Mouse (Mus musculus): ENCODE data around the gene Rnf103. TPM values are rescaled to one million over a fixed set of nuclear protein-coding genes. Genes with fewer than 3 reads are reported as not detected.
"Not testable (repeated sequence)": the region's sequence is repeated elsewhere in the genome, so short reads cannot be mapped to it uniquely, and the experiment has no call there.

Gene Rnf103
- 10 to 100 TPM; 45.8 to 46.5 TPM for total RNA-seq (2021)
- long read RNA-seq, experiment 1, transcript Rnf103-201 (4 exons, 3,264 nt), result major isoform, 23 of 30 reads
- long read RNA-seq, experiment 1, partial matches to known transcripts, result 2 of 30 reads
- long read RNA-seq, experiment 1, other reads (novel, unspliced or antisense), result 5 of 30 reads
- long read RNA-seq, experiment 2, transcript Rnf103-201 (4 exons, 3,264 nt), result major isoform, 52 of 57 reads
- long read RNA-seq, experiment 2, partial matches to known transcripts, result 2 of 57 reads
- long read RNA-seq, experiment 2, other reads (novel, unspliced or antisense), result 3 of 57 reads

DNA sequence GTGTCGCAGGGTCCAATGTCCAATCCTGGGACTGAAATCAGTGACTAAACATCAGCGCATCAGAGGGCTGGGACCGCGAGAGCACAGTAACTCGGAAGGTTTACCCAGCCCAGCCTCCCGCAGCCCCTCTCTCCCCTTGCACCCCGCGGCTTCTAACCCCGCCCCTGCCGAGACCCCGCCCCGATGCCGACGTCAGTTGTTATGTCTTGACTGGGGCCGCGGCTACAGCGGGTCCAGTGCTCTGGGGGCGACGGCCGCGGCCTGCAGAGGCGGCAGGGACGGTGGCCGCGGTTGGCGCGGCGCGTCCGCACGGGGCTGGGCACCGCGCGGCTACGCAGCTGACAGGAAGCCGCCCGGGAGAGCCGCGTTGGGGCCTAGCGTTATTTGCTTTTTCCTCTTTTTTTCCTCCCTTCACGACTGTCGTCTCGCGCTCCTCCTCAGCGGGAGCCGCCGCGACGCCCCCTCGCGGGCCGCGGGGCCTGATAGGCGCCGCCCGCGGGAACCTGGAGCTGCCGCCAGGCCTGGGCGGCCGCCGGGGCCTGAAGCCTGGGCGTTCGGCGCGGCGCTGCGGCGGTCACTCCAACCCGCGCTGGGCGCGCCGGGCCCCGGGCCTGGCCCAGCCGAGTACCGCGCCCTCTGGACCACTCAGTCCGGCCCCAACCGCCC, at the start of gene Rnf103:
TSS of gene Rnf103 (plus strand) at position 220 of the 666 bp plus-strand sequence.
- H3K27ac ChIP-seq, result peak within 1 kb of the TSS; percentile 99
- H3K4me3 ChIP-seq, result peak within 1 kb of the TSS; percentile 95
- DNase-seq (ENCODE audit: low spot score in 2 of 2), result peak; percentile 87 to 92
- peak; percentile 59 for TF ChIP-seq CTCF (conservative IDR thresholded peaks at IDR 0.05)

DNA sequence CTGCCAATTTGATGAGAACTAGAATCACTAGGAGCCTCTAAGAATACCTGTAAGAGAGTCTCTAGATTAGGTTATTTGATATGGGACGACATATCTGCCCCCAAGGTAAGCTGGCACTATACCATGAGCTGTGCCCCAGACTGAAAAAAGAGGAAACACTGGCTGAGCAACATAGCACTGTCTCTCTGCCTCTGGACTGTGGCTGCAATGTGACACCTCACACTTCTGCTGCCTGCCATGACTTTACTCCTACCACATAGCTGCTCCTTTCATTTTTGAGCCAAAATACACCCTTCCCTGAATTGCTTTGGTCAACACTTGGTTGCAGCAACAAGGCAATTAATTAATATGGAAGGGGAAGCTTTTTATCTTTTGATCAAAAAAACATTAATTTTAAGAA, 48.9 kb upstream of the Rnf103 start:
- TF ChIP-seq CTCF (conservative IDR thresholded peaks at IDR 0.05), result no peak
- DNase-seq (ENCODE audit: low spot score in 2 of 2), result no peak
- Histone ChIP-seq H3K27ac (no peak overlapping the region), H3K4me3 (no peak overlapping the region)

- TF ChIP-seq CTCF (conservative IDR thresholded peaks at IDR 0.05), result no peak
- no peak overlapping the region for H3K27ac ChIP-seq
- H3K4me3 ChIP-seq, result no peak overlapping the region
- no peak for DNase-seq (ENCODE audit: low spot score in 2 of 2)
These were observed 48.1 kb upstream of the Rnf103 start for GRCm38 (mm10) chr6:71445560-71445959.

GRCm38 (mm10) chr6:71452792-71453191, 40.9 kb upstream of the Rnf103 start:
- H3K27ac ChIP-seq, result no peak overlapping the region
- DNase-seq (ENCODE audit: low spot score in 2 of 2), result no peak
- TF ChIP-seq CTCF (conservative IDR thresholded peaks at IDR 0.05), result no peak

DNA sequence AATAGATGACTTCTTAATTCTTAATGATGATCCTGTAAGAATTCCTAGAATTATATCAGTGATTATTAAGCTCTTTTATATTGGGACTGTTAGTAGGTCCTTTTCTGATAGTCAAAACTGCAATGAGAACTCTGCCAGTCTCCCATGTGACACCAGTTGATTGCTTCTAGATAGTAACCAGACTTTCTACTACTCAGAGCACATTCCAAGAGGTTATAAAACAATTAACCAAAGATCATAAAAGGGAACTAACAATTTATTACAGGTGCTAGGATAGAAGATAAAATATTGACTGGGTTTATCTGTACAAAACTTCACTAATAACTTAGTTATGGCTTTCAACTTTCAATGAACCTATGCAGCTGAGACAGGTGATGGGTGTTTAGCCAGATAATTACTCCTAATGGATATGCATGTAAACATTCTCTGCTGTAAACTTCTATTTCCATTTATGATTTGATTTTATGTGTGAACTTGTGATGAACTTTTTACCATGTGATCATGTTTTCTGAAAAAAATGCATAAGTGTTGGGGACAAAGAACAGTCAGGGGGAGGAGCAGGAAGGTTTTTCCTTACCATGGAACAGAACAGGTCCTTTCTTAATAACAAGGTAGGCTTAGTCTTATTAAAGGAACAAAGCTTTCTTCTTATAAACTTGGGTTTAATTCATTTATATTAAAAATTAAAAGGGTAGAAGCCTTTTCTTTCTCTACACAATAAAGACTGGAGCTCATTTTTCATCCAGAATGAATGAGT, 39.5 kb upstream of the Rnf103 start:
- H3K4me3 ChIP-seq; DNase-seq (ENCODE audit: low spot score in 2 of 2); H3K27ac ChIP-seq: not testable (repeated sequence)

More at GRCm38 (mm10) chr6:71452792-71453191, 40.9 kb upstream of the Rnf103 start:
- no peak overlapping the region for H3K4me3 ChIP-seq

GRCm38 (mm10) chr6:71457956-71458608, 35.6 kb upstream of the Rnf103 start:
- Histone ChIP-seq H3K27ac (no peak overlapping the region), H3K4me3 (no peak overlapping the region)
- DNase-seq (ENCODE audit: low spot score in 2 of 2), result no peak
- TF ChIP-seq CTCF (conservative IDR thresholded peaks at IDR 0.05), result no peak

DNA sequence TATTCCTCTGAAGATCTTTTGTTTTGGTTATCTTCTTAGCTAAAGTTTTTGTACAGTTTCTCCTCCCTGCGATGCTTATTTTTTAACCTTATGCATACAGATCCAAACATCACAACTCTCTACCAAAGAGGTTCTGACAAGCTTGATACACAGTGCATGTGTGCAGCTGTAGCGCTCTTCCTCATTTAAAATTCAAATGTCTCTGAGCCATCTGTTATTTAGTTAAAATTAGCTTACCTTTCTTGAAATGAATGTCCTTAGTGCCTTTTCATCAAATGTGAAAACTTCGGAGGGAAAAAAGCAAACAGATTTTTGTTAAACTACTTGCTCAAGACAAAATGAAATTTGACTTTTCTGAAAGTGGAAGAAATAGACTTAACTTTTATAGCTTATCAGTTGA, 28.5 kb upstream of the Rnf103 start:
- no peak for DNase-seq (ENCODE audit: low spot score in 2 of 2)
- H3K27ac ChIP-seq, result no peak overlapping the region
- no peak for TF ChIP-seq CTCF (conservative IDR thresholded peaks at IDR 0.05)
- H3K4me3 ChIP-seq, result no peak overlapping the region

DNA sequence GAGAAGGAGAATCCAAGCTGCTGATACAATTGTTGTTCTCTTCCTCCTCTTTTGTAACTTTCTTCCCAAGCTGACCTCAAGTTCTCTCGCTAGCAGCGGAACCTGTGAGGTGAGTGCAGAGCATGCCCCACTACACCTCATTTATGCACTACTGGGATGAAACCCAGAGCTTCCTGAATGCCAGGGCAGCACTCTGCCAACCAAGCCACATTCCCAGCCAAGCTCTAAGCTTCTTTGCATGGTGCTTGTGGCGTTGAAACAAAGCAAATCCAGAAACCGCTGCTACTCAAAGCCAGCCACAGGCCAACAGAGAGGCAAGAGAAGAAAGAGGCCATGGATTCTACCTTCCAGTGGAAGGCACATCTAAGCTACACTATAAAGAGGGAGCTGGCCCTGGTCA, 25.9 kb upstream of the Rnf103 start:
- no peak for DNase-seq (ENCODE audit: low spot score in 2 of 2)
- Histone ChIP-seq H3K27ac (no peak overlapping the region), H3K4me3 (no peak overlapping the region)
- TF ChIP-seq CTCF (conservative IDR thresholded peaks at IDR 0.05), result no peak

GRCm38 (mm10) chr6:71469291-71469690, 24.4 kb upstream of the Rnf103 start:
- Histone ChIP-seq H3K27ac (no peak overlapping the region), H3K4me3 (no peak overlapping the region)
- DNase-seq (ENCODE audit: low spot score in 2 of 2), result no peak
- TF ChIP-seq CTCF (conservative IDR thresholded peaks at IDR 0.05), result no peak

DNA sequence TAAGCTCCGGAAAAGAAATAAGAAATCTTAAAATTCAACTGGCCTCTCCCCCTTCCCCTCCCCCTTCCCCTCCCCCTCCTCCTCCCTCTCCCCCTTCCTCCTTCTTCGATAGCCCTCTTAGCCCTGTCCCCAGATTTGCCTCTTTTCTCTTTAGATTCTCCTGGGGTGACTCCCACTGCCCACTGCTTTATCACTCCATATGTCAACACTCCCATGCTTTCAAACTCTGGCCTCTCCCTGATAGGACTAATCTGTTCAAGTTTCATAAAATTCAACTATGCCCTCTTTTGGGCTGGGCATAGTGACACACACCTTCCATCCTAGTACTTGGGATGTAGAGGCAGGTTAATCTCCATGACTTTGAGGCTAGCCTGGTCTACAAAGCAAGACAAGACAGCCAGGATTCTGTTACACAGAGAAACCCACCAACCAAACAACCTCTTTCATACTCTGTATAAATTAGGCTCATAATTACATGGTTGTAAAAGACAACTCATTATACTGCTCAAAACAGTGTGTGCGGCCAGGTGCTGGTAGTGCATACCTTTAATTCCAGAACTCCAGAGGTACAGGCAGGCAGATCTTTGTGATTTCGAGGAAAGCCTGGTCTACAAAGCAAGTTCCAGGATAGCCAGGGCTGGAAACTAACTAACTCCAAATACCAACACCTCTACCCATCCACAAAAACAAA, 21.7 kb upstream of the Rnf103 start:
- TF ChIP-seq CTCF (conservative IDR thresholded peaks at IDR 0.05), result no peak
- Histone ChIP-seq H3K27ac (no peak overlapping the region), H3K4me3 (no peak overlapping the region)
- no peak for DNase-seq (ENCODE audit: low spot score in 2 of 2)

DNA sequence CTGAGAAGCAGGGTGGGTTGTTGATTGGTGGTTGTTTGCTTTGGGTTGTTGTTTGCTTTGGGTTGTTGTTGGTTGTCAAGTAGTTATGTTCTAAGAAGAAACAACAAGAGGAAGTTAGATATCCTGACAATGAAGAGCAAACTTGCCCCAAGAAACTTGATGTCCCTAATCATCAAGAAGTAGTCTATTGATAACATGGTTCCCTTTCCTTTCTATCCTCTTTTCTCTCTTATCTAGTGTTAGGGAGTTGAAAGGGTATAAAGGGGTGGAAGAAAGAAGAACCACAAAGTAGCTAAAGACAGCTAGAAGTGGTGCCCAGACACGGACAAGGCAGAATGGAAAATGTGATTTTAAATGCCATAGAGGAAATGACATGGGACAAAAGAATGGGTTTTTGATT, 20.9 kb upstream of the Rnf103 start:
- no peak for TF ChIP-seq CTCF (conservative IDR thresholded peaks at IDR 0.05)
- no peak for DNase-seq (ENCODE audit: low spot score in 2 of 2)
- no peak overlapping the region for H3K4me3 ChIP-seq
- H3K27ac ChIP-seq, result no peak overlapping the region

GRCm38 (mm10) chr6:71475604-71476003, 18.1 kb upstream of the Rnf103 start:
- no peak for TF ChIP-seq CTCF (conservative IDR thresholded peaks at IDR 0.05)
- no peak for DNase-seq (ENCODE audit: low spot score in 2 of 2)
- H3K4me3 ChIP-seq, result no peak overlapping the region
- no peak overlapping the region for H3K27ac ChIP-seq

Data from layer of hippocampus, adult 2 months (tissue).